Mouse (Mus musculus): ENCODE data around the gene Tnks2. TPM values are rescaled to one million over a fixed set of nuclear protein-coding genes. Genes with fewer than 3 reads are reported as not detected.

Gene Tnks2
- polyA plus RNA-seq, 1 experiment from 2014 or later: 41.4 TPM

DNA sequence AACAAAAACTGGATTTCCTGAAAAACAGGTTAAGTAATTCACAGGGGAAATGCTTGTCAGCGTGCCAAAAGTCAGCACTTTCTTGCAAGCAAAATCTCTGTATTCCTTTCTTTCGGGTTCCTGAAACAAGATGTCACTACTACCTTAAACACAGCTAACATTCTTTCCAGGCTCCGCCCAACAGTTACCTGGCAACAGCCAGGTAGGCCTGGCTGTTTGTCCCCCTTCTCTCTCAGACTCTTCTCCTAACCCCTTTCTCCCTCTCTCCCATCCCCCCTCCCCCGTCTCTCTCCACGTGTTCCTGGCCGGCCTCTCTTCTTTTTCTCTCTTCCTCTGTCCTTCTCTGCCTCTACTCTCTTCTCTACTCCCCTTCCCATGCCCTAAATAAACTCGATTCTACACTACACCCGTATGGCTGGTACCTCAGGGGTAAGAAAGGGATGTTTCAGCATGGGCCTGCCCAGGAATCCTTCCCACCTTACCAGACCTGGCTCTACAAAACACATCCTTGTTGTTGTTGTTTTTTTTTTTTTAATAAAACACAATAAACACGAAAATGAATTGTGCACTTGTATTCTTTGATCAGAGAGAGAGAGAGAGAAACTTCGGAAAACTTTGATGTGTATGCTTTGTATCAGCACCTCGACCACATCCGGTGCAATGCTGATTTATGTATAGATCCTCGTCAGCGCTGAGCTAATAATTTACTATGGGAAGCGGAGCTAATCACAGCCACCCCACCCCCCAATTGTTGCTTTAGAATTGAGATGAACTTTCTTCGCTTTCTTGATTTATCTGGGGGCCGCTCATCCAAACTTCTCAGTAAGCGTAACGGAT lies 863 bp upstream of the Tnks2 start:
- Histone ChIP-seq H3K9me3 (no peaks in the 10 kb centered on the region), H3K4me1 (peaks cover 9% of the 10 kb centered on the region; the same call in 1 of the 2 replicates), H3K9ac (peak overlapping the region; percentile 97; the same call in 1 of the 2 replicates), H3K27me3 (replicated peaks) (no peaks in the 10 kb centered on the region), H3K36me3 (0 out of 2 replicates have a peak, but pooled peaks cover 2% of the 10 kb centered on the region), H3K4me2 (peak overlapping the region; percentile 56), H3K4me3 (replicated peaks) (peak overlapping the region; percentile 70), H3K27ac (peak overlapping the region; percentile 94)
- 8% methylated on average over 19 of the region's 19 CpGs for WGBS
- ATAC-seq (ENCODE audit: insufficient read depth, low FRiP score, low read depth): peak; percentile 34; the same call in 1 of the 2 replicates

GRCm38 (mm10) chr19:36834532-36835431 lies 750 bp downstream of the Tnks2 start:
- Histone ChIP-seq H3K4me3 (replicated peaks) (peak overlapping the region; percentile 70), H3K4me2 (peak overlapping the region; percentile 56), H3K9me3 (no peaks in the 10 kb centered on the region), H3K9ac (peak overlapping the region; percentile 97), H3K27ac (peak overlapping the region; percentile 94), H3K4me1 (peaks cover 9% of the 10 kb centered on the region; the same call in 1 of the 2 replicates), H3K36me3 (0 out of 2 replicates have a peak, but pooled peaks cover 10% of the 10 kb centered on the region), H3K27me3 (replicated peaks) (no peaks in the 10 kb centered on the region)
- ATAC-seq (ENCODE audit: insufficient read depth, low FRiP score, low read depth): peak; percentile 24; the same call in 1 of the 2 replicates
- under 1% methylated on average over 62 of the region's 62 CpGs for WGBS

DNA sequence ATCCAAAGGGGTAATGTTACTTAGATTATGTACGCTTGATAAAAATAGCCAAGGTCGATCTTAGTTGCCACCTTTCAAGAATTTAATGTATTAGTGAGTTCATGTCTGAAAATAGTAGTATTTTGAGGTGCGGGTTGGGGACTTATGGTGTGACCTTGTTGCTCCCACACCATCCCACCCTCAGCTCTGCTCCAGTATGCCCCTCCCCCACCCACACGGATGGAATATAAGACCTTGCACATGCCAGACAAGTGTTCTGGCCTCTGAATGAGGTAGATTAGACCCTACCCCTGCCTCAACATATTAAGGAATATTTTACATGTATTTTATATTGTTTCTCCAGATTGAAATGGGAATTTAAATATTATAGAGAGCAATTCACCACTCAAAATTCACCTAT lies 2.0 kb downstream of the Tnks2 start:
- Histone ChIP-seq H3K27ac (no peak overlapping the region), H3K36me3 (0 out of 2 replicates have a peak, but pooled peaks cover 10% of the 10 kb centered on the region), H3K9me3 (no peaks in the 10 kb centered on the region), H3K27me3 (replicated peaks) (no peaks in the 10 kb centered on the region), H3K9ac (no peak overlapping the region), H3K4me2 (peak overlapping the region; percentile 56), H3K4me3 (replicated peaks) (peak overlapping the region; percentile 25), H3K4me1 (peaks cover 9% of the 10 kb centered on the region; the same call in 1 of the 2 replicates)
- ATAC-seq (ENCODE audit: insufficient read depth, low FRiP score, low read depth): no peak
- WGBS: 29% methylated on average over 4 of the region's 4 CpGs

DNA sequence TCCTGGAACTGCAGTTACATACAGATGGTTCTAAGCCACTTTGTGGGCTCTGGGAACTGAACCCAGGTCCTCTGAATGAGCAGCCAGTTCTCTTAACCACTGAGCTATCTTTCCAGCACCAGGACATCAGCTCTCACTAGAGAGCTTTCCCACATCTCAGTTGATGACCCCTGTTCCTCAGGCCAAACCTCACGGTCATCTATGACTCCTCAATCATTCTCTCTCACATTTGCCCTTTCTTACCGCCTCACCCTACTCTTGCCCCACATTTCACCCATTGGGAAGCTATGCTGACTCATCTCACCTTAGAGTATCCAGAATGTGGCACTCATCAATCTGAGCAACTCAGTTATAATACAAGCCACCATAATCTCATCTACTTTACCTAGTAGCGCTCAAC lies 6.3 kb downstream of the Tnks2 start:
- Histone ChIP-seq H3K4me2 (no peak overlapping the region), H3K9me3 (no peaks in the 10 kb centered on the region), H3K4me1 (peaks cover 4% of the 10 kb centered on the region; the same call in 1 of the 2 replicates), H3K27ac (no peak overlapping the region), H3K27me3 (replicated peaks) (no peaks in the 10 kb centered on the region), H3K4me3 (replicated peaks) (no peak overlapping the region), H3K36me3 (0 out of 2 replicates have a peak, but pooled peaks cover 27% of the 10 kb centered on the region), H3K9ac (no peak overlapping the region)
- 92% methylated on average over 3 of the region's 3 CpGs for WGBS
- ATAC-seq (ENCODE audit: insufficient read depth, low FRiP score, low read depth): no peak

GRCm38 (mm10) chr19:36843866-36844265 lies 9.8 kb downstream of the Tnks2 start:
- 95% methylated on average over 11 of the region's 11 CpGs for WGBS
- Histone ChIP-seq H3K4me2 (no peak overlapping the region), H3K27me3 (replicated peaks) (no peaks in the 10 kb centered on the region), H3K9me3 (no peaks in the 10 kb centered on the region), H3K36me3 (peaks cover 43% of the 10 kb centered on the region; the same call in 1 of the 2 replicates), H3K4me1 (no peaks in the 10 kb centered on the region), H3K4me3 (replicated peaks) (no peak overlapping the region), H3K27ac (no peak overlapping the region), H3K9ac (no peak overlapping the region)
- no peak for ATAC-seq (ENCODE audit: insufficient read depth, low FRiP score, low read depth)

DNA sequence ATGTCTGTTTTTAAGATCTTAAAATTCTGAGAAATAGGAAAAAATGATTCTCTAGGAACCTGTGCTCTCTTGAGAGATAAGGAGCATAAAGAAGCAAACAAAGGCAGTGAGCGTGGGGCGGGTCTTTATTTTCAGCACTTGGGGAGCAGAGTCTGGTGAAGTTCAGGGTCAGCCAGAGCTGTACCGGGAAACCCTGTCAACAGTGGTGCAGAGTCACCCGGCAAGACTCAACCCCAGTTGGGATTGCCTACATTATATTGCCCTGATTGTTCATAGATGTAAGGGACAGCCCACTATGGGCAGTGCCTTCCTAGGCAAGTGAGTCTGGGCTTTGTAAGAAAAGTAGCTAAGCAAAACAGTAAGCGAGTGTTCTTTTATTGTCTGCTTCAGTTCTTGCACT lies 11.9 kb downstream of the Tnks2 start:
- Histone ChIP-seq H3K9me3 (no peaks in the 10 kb centered on the region), H3K4me2 (no peak overlapping the region), H3K36me3 (peaks cover 42% of the 10 kb centered on the region; the same call in 1 of the 2 replicates), H3K4me3 (replicated peaks) (no peak overlapping the region), H3K4me1 (no peaks in the 10 kb centered on the region), H3K27me3 (replicated peaks) (no peaks in the 10 kb centered on the region), H3K27ac (no peak overlapping the region), H3K9ac (no peak overlapping the region)
- peak; percentile 47; the same call in 1 of the 2 replicates for ATAC-seq (ENCODE audit: insufficient read depth, low FRiP score, low read depth)
- 68% methylated on average over 5 of the region's 5 CpGs for WGBS

DNA sequence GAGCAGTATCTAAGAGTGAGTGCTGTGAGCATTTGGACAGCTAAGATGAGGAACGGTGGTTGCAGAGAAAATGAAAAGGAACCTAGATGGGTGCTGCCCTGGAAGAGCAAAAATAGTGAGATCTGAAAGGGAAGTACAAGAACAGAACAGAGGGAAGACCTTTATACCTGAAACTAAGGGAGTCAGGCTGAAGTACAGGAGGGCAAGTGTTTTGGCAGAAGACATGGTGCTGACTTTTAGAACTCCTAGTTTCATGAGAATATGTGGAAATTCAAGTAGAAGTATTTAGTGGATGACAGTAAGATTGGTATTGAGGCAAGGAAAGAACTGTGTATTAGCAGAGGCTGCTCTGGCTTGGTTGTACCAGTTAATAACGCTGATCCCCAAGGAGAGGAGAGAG lies 19.8 kb downstream of the Tnks2 start:
- no peaks in the 10 kb centered on the region for H3K4me1 ChIP-seq
- H3K36me3 ChIP-seq: peaks cover 41% of the 10 kb centered on the region
- WGBS: 95% methylated on average over 2 of the region's 2 CpGs
- H3K4me3 ChIP-seq (replicated peaks): no peak overlapping the region
- no peaks in the 10 kb centered on the region for H3K9me3 ChIP-seq
- H3K27me3 ChIP-seq (replicated peaks): no peaks in the 10 kb centered on the region
- no peak overlapping the region for H3K27ac ChIP-seq
- no peak overlapping the region for H3K9ac ChIP-seq
- ATAC-seq (ENCODE audit: insufficient read depth, low FRiP score, low read depth): no peak
- H3K4me2 ChIP-seq: no peak overlapping the region

GRCm38 (mm10) chr19:36857851-36858250 lies 23.8 kb downstream of the Tnks2 start:
- no peak overlapping the region for H3K4me3 ChIP-seq (replicated peaks)
- 86% methylated on average over 9 of the region's 9 CpGs for WGBS

DNA sequence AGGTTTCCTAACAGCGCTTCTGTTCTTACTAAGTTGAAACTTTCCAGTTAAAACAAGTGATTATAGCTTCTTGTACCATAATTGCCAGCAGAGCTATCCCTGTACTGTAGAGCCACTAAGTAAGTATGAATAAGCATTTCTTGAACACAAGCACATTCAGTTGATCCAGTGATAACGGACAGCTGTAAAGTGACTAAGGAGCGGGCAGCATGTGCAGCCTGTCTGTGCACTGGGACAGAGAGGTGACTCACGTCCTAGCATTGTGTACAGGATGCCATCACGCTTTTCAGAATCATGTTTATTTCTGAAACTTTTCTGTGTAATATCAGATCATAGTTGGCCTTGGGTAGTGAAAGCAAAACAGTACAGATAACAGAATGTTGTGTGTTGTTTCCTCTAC lies 26.4 kb downstream of the Tnks2 start:
- Histone ChIP-seq H3K4me1 (no peaks in the 10 kb centered on the region), H3K4me2 (no peak overlapping the region), H3K27ac (no peak overlapping the region), H3K36me3 (peaks cover 47% of the 10 kb centered on the region), H3K27me3 (replicated peaks) (no peaks in the 10 kb centered on the region), H3K4me3 (replicated peaks) (no peak overlapping the region), H3K9me3 (no peaks in the 10 kb centered on the region), H3K9ac (no peak overlapping the region)
- 88% methylated on average over 5 of the region's 5 CpGs for WGBS
- ATAC-seq (ENCODE audit: insufficient read depth, low FRiP score, low read depth): no peak

More at GRCm38 (mm10) chr19:36857851-36858250, 23.8 kb downstream of the Tnks2 start:
- Histone ChIP-seq H3K36me3 (peaks cover 53% of the 10 kb centered on the region), H3K9me3 (no peaks in the 10 kb centered on the region), H3K9ac (no peak overlapping the region), H3K27ac (no peak overlapping the region), H3K27me3 (replicated peaks) (no peaks in the 10 kb centered on the region), H3K4me2 (no peak overlapping the region), H3K4me1 (no peaks in the 10 kb centered on the region)
- no peak for ATAC-seq (ENCODE audit: insufficient read depth, low FRiP score, low read depth)

- Histone ChIP-seq H3K27ac (no peak overlapping the region), H3K4me1 (no peaks in the 10 kb centered on the region), H3K4me2 (no peak overlapping the region), H3K27me3 (replicated peaks) (no peaks in the 10 kb centered on the region), H3K4me3 (replicated peaks) (no peak overlapping the region), H3K9me3 (no peaks in the 10 kb centered on the region), H3K36me3 (peaks cover 41% of the 10 kb centered on the region), H3K9ac (no peak overlapping the region)
- WGBS: 86% methylated on average over 5 of the region's 5 CpGs
- no peak for ATAC-seq (ENCODE audit: insufficient read depth, low FRiP score, low read depth)
Observed at GRCm38 (mm10) chr19:36865905-36866304, 31.9 kb downstream of the Tnks2 start.

- 86% methylated on average over 8 of the region's 8 CpGs for WGBS
- H3K9me3 ChIP-seq: no peaks in the 10 kb centered on the region
- no peak overlapping the region for H3K27ac ChIP-seq
- H3K36me3 ChIP-seq: peaks cover 40% of the 10 kb centered on the region
- H3K4me1 ChIP-seq: no peaks in the 10 kb centered on the region
- no peak overlapping the region for H3K4me2 ChIP-seq
- H3K4me3 ChIP-seq (replicated peaks): no peak overlapping the region
- no peak overlapping the region for H3K9ac ChIP-seq
- no peaks in the 10 kb centered on the region for H3K27me3 ChIP-seq (replicated peaks)
- no peak for ATAC-seq (ENCODE audit: insufficient read depth, low FRiP score, low read depth)
Observed at GRCm38 (mm10) chr19:36867416-36867815, 33.4 kb downstream of the Tnks2 start.
